Mouse (Mus musculus): ENCODE data around the gene Vav2. TPM values are rescaled to one million over a fixed set of nuclear protein-coding genes. Genes with fewer than 3 reads are reported as not detected.

The Vav2 gene
- polyA plus RNA-seq, 1 experiment from 2014 or later = 36.7 TPM

DNA sequence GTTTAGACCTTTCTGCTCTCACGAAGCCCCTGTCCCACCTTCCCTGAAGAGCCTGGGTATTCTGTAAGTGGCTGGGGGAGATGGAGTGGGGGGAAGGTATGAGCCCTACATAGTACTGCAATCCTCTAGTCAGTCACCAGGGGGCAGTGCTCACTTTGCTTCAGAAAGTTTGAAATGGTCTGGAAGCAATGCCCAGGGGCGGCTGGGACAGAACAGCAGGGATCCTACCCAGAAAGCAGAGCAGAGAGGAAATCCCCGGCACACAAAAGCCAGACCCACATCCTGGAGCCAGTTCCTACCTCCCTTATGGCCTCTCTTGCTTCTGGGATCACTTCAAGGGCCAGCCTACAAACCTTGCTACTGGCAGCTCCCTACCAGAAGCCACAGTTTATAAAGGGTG, 137.8 kb downstream of the Vav2 start:
- ChIA-PET POLR2A (interaction anchor here (2.8 kb wide), 1 partner anchor 139 kb away, joined by 6 read pairs; the partner anchor contains the start of gene Vav2), CTCF (interaction anchor here (1.0 to 2.5 kb wide), 5 partner anchors 9 to 139 kb away, joined by 3 to 26 read pairs (median 4); partner anchors contain the start of gene Vav2)
- no peak for TF ChIP-seq CTCF (IDR thresholded peaks at IDR 0.05)
- in situ Hi-C loops (cut with MboI; ENCODE audit: low pct_unique_long_range_greater_than_20kb) = loop anchor here (5.0 to 10.0 kb wide), 2 partner anchors 138 to 226 kb away; partner anchors contain the start of genes Vav2 and Wdr5
- ATAC-seq (no peak), DNase-seq (ENCODE audit: low read depth, low spot score) (peak; percentile 57)
- H3K27me3 ChIP-seq = no peaks in the 10 kb centered on the region

DNA sequence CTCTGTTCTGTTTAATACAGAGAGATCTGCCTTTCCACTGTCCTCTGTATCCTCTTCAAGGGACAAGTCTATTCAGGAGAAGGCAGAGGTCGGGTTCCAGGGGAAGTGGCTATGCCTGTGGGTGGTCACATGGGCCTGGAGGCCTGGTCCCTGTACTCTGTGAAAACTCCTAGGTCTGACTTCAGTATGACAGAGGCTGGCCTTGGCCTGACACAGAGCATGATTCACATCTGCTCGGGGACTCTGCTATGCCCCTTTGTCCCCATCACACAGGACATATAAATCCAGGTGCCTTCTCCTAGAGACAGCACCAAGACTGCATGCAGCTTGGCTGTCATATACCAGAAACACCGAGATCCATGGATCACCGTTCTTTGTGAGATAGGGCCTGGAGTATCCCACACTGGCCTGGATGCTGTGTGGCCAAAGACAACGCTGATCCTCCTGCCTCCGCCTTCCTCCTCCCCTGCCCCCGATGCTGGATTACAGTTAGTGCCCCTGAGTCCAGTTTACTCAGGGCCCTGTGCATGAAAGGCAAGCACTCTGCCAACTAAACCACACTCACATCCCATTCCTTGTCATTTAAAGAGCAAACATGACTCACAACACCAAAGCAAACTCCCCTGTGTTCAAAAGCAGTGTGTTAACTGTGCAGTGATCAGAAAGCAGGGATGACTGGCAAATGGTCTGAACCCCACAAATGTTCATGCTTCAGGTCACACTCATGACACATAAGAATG, 139.7 kb downstream of the Vav2 start:
- H3K27me3 ChIP-seq = no peaks in the 10 kb centered on the region
- in situ Hi-C loops (cut with MboI; ENCODE audit: low pct_unique_long_range_greater_than_20kb) = loop anchor here (5.0 to 10.0 kb wide), 2 partner anchors 140 to 228 kb away; partner anchors contain the start of genes Vav2 and Wdr5
- peak; percentile 41 for ATAC-seq
- POLR2A ChIA-PET = interaction anchor here (1.0 kb wide), 1 partner anchor 141 kb away, joined by 3 read pairs; no protein-coding TSS in a partner anchor
- CTCF ChIA-PET = interaction anchor here (0.9 to 2.6 kb wide), 3 partner anchors 14 to 141 kb away, joined by 3 to 11 read pairs (median 4); no protein-coding TSS in a partner anchor
- TF ChIP-seq CTCF (IDR thresholded peaks at IDR 0.05) = no peak
- DNase-seq (ENCODE audit: low read depth, low spot score) = peak; percentile 57

DNA sequence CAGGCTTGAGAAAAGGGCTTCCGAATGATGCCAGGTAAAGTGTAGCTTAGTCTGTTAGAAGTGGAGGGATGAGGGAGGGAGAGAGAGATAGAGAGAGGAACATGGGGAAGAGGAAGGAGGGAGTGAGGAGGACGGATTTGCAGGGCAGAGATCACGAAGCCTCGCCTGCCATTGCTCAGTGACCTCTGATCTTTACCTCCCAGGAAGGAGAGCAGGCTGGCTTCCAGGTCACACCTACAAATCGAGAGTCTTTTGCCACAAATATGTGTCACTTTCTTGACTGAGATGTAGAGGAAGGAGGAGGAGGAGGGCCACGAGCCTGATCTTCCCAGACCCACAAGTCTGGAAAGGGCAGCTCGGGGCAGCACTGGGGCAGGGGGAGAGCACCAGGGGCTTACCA, 142.4 kb downstream of the Vav2 start:
- H3K27me3 ChIP-seq = no peaks in the 10 kb centered on the region
- TF ChIP-seq CTCF (IDR thresholded peaks at IDR 0.05) = no peak
- ATAC-seq (no peak), DNase-seq (ENCODE audit: low read depth, low spot score) (no peak)
- ChIA-PET POLR2A (no interaction called here), CTCF (interaction anchor here (2.6 kb wide), 1 partner anchor 143 kb away, joined by 11 read pairs; no protein-coding TSS in a partner anchor)
- in situ Hi-C loops (cut with MboI; ENCODE audit: low pct_unique_long_range_greater_than_20kb) = loop anchor here (10.0 kb wide), 1 partner anchor 230 kb away; the partner anchor contains the start of gene Wdr5

DNA sequence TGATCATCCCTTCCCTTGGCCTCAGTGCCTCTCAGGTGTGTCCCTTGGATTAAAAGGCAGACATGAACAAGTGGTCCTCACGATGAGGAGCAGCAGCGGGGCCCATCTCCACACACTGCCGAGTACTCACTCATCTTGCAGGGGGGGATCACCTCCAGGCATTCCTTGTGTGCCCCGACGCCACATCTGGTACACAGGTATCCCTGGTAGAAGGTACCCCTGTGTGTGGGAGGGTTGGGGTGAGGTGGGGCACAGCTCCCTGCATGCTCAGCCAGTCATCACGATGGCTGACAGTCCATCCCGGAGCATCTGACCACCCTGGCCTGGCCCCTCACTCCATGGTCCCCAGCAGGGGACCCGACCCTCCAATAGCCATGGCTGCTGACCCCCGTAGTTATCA, 145.1 kb downstream of the Vav2 start:
- ChIA-PET CTCF (interaction anchor here (6.0 kb wide), 1 partner anchor 146 kb away, joined by 42 read pairs; the partner anchor contains the start of gene Vav2), POLR2A (no interaction called here)
- in situ Hi-C loops (cut with MboI; ENCODE audit: low pct_unique_long_range_greater_than_20kb) = loop anchor here (10.0 kb wide), 1 partner anchor 233 kb away; the partner anchor contains the start of gene Wdr5
- no peak for TF ChIP-seq CTCF (IDR thresholded peaks at IDR 0.05)
- ATAC-seq (no peak), DNase-seq (ENCODE audit: low read depth, low spot score) (no peak)
- no peaks in the 10 kb centered on the region for H3K27me3 ChIP-seq

DNA sequence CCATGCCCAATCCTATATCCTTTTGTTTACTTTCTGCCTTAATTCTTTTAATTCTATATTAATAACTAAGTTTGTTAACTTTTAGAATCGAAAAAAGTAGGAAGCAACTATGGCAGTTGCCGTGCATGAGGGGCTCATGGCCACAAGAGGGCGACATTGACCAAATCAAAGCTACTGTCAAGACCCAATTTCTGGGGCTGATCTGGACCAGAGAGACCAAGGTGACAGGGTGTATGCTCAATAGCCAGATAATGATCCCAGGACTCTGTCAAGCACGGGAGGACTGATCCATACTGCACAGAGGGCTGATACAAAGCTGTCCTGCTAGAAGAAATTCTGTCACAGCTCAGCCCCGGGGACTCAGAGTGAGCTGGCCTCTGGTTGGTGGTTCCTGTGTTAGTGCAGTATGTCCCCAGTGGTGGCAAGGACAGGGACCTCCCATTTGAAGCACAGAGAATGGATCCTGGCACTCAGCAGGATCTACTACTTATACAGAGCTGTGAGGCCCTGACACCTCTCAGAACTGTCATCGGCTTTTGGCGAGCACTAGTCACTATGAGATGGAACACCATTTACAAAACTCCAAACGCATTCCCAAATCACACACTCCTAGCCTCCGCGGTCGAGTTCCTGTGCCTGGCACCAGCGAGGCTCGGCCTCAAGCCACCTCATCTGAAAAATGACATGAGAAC, 145.8 kb downstream of the Vav2 start:
- in situ Hi-C loops (cut with MboI; ENCODE audit: low pct_unique_long_range_greater_than_20kb) = loop anchor here (10.0 kb wide), 1 partner anchor 234 kb away; the partner anchor contains the start of gene Wdr5
- H3K27me3 ChIP-seq = no peaks in the 10 kb centered on the region
- ChIA-PET CTCF (interaction anchor here (0.7 to 6.0 kb wide), 6 partner anchors 10 to 147 kb away, joined by 3 to 42 read pairs (median 5); partner anchors contain the start of genes Sardh and Vav2), POLR2A (interaction anchor here (0.7 to 1.4 kb wide), 2 partner anchors 147 to 261 kb away, joined by 3 to 4 read pairs; no protein-coding TSS in a partner anchor)
- ATAC-seq (no peak), DNase-seq (ENCODE audit: low read depth, low spot score) (no peak)
- TF ChIP-seq CTCF (IDR thresholded peaks at IDR 0.05) = no peak

DNA sequence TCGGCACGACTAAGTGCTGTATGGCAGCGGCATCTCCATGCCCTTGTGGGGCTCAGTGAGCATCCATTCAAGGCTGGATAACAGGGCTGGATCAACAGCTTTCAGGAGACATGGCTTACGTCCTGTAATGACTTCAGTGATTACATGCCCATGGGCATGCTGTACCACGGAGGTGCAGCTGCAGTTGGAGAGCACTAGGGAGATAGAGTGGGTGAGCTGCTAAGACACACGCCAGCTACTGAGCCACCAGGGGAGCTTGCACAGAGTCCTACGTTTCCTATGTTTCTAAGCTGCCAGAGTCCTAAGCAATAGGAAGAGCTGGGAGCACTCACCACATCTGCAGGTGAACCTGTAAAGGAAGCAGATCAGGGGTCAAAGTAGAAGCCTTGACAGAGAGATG, 148.0 kb downstream of the Vav2 start:
- ChIA-PET CTCF (interaction anchor here (1.2 to 6.0 kb wide), 3 partner anchors 10 to 149 kb away, joined by 5 to 42 read pairs (median 11); partner anchors contain the start of gene Vav2), POLR2A (no interaction called here)
- no peak for TF ChIP-seq CTCF (IDR thresholded peaks at IDR 0.05)
- in situ Hi-C loops (cut with MboI; ENCODE audit: low pct_unique_long_range_greater_than_20kb) = no loop called here
- DNase-seq (ENCODE audit: low read depth, low spot score) (no peak), ATAC-seq (no peak)
- no peaks in the 10 kb centered on the region for H3K27me3 ChIP-seq

DNA sequence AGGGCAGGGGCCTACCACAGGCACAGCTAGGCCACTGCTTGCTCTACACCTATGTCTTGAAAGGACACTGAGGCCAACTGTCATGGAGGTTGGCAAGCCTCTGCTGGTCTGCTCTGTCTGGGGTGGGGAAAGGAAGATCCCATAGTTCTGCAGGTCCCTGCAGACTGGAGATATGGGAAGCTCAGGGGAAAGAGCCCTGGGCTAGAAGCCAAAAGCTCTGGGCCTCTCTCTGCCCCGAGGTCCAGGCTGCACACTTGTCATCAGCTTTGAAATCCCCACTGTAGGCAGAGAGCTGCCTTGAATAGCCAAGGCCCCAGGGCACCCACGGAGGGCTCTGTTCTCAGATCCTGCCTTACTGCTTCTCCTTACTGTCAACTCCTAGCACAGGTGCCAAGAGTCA, 158.5 kb downstream of the Vav2 start:
- no peak for TF ChIP-seq CTCF (IDR thresholded peaks at IDR 0.05)
- ATAC-seq = no peak
- POLR2A ChIA-PET = no interaction called here

DNA sequence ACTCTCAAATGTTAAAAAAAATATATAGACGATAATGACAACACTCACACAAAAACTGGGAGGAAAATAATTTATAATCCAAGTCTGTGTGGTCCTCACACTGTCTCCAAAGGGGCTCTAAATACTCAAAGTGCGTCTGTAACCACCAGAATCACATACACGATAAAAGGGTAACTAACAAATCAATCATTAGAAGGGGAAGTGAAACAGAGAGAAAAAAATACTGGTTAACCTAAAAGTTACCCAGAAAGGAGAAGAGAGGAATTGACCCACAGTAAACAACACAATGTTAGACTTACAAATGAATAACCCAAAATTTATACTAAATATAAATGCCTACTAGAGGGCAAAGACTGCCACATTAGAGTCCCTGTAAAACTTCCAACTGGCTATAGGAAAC, 161.0 kb downstream of the Vav2 start:
- DNase-seq (ENCODE audit: low read depth, low spot score) (no peak), ATAC-seq (no peak)
- CTCF ChIA-PET = interaction anchor here (0.9 kb wide), 1 partner anchor 15 kb away, joined by 3 read pairs; no protein-coding TSS in a partner anchor
- TF ChIP-seq CTCF (IDR thresholded peaks at IDR 0.05) = no peak
- POLR2A ChIA-PET = no interaction called here
- no peaks in the 10 kb centered on the region for H3K27me3 ChIP-seq
- in situ Hi-C loops (cut with MboI; ENCODE audit: low pct_unique_long_range_greater_than_20kb) = no loop called here

More for the DNA sequence above, 158.5 kb downstream of the Vav2 start:
- H3K27me3 ChIP-seq = no peaks in the 10 kb centered on the region
- DNase-seq (ENCODE audit: low read depth, low spot score) = no peak
- CTCF ChIA-PET = interaction anchor here (2.8 kb wide), 2 partner anchors 12 to 160 kb away, joined by 11 to 12 read pairs; no protein-coding TSS in a partner anchor
- in situ Hi-C loops (cut with MboI; ENCODE audit: low pct_unique_long_range_greater_than_20kb) = no loop called here

DNA sequence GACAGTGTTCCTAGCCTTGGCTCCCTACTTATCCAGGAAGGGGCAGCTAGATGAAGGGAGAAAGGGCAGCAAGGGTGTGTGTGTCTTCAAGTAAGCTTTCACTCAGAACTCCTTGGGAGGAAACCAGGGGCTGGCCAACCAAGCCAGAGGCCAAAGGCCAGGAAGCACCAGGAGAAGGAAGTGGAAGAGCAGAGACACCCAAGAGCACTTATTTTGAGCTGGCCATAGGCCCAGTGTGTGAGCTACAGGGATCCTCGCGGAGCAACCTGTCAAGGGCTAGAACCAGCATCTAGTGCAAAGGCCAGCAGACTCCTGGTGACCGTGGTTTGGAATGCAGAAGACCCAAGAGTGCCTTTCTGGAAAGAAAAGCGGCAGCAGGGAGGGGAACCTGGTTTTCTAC, 163.8 kb downstream of the Vav2 start:
- CTCF ChIA-PET = interaction anchor here (2.4 to 3.0 kb wide), 2 partner anchors 11 to 16 kb away, joined by 5 to 6 read pairs; no protein-coding TSS in a partner anchor
- DNase-seq (ENCODE audit: low read depth, low spot score) = no peak
- POLR2A ChIA-PET = no interaction called here
- ATAC-seq = no peak
- no peak for TF ChIP-seq CTCF (IDR thresholded peaks at IDR 0.05)
- H3K27me3 ChIP-seq = no peaks in the 10 kb centered on the region
- in situ Hi-C loops (cut with MboI; ENCODE audit: low pct_unique_long_range_greater_than_20kb) = no loop called here

DNA sequence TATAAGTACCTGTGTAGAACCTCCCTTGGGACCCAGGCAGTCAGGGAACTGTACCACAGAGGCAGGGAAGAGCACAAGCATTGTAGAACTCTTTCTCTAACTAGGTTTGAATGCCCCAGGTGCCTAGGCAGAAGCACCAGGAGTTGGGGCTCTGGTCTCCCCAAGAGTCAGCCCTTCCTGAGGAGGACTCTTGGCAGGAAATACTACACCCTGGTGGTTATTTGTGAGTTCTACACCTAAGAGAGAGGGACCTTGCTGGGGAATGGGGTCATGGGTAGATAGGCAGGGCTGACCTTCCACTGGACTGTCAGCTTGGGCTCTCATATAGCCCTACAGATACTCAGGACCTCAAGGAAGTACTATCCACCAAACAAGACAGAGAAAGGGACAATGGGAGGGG, 175.4 kb downstream of the Vav2 start:
- H3K27me3 ChIP-seq = peaks cover 3% of the 10 kb centered on the region
- no peak for ATAC-seq
- ChIA-PET POLR2A (interaction anchor here (0.6 kb wide), 1 partner anchor 267 kb away, joined by 4 read pairs; no protein-coding TSS in a partner anchor), CTCF (no interaction called here)
- no peak for TF ChIP-seq CTCF (IDR thresholded peaks at IDR 0.05)
- in situ Hi-C loops (cut with MboI; ENCODE audit: low pct_unique_long_range_greater_than_20kb) = no loop called here
- no peak for DNase-seq (ENCODE audit: low read depth, low spot score)
